Mouse (Mus musculus) kidney, adult 9 months (tissue): ENCODE results near the gene Kcnh3.
A peak's percentile ranks its signal among the peaks of the same experiment; 100 is the strongest.

ENCODE experiments used
- DNase-seq: peaks from one replicate; pipeline ENCODE4 v3.0.0; 2022

Kcnh3 gene

DNA sequence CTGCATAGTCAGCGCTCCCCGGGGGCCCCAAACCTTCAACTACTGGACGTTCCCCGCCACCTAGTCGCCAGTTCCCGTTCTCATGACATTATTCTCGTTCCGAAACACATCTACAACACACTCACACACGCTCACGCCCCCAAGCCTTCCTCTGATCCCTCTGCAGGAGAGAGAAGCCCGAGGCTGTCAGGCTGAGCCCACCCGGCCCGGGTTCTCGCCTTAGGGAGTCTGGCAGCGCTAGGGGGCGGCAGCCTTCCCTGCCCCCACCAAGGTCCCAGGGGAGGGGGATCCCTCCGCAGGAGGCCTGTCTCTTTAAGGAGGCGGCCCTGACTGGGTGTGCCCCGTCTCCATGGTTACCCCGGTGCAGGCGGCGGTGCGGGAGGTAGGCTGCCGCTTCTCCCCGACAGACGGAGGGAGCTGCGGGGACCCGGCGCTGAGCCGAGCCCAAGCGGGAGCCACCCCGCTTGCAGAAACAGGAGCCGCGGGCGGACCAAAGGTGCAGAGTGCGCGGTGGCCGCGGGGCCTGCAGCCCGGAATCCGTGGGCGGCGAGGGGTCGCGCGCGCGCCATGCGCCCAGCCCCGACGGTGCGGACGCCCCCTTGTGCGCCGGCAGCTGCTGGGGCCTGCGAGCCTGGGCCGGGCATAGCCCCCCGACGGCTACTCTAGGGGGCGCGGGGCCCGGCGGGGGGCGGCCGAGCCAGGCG is at the start of gene Kcnh3:
Gene Kcnh3, plus strand, starts transcription at position 654 of the 704 bp plus-strand sequence.
- DNase-seq: peak; percentile 33

DNA sequence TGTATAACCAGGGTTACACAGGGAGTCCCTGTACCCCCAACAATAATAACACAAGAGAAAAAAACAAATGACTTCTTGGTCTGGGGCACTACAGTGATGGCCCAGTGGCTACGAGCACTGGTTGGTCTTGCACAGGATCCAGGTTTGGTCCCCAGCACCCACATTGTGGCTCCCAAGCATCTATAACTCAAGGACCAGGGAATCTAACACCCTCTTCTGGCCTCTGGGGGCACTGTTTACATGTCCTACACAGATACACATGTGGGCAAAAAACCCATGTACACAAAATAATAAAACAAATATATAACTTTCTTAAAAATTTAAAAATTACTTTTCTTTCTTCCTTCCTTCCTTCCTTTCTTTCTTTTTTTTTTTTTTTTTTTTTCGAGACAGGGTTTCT is 45.0 kb upstream of the Kcnh3 start:
- DNase-seq: no peak

DNA sequence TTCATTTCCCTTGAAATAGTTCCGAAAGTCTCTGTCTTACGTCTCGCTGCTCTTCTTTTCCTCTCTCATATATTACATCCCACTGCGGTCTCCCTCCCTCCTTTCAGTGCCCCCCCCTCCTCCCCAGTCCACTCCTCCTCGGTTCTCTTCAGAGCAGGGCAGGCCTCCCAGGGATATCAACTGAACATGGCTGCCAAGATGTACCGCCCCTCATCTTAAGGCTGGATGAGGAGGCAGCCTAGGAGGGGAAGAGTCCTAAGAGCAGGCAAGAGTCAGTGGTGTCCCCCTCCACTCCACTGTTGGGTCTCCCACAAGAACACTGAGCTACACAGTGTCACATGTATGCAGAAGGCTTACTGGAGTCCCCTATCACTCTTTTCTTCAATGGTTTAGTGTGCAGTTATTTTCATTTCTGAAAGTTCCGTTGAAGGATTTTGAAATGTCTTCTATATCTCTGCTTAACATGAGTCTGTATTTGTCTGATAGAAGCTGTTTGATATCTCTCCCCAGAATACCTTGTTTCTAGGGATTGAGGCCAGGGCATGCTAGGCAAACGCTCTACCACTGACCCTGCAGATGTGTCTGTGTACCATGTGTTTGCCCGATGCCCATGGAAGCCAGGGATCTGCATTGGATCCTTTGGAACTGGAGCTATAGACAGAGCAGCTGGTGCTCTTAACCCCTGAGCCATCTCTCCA is 40.3 kb upstream of the Kcnh3 start:
- no peak for DNase-seq

DNA sequence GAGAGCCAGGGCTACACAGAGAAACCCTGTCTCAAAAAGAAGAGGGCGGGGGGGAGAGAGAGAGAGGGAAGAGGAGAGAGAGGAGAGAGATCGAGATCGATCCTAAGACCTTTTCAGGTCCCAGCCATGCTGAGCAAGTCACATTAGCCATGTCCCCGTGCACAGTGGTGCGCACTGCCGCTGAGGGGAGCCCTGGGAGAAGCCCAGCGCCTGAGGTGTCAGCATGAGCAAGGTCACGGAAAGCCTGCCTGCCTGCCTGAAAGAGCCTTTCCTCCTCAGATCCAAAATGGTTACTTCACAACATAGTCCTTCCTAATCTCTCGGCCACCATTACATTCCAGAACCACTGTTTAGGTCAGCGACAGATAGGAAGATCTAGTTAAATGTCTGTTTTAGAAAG is 30.3 kb upstream of the Kcnh3 start:
- no peak for DNase-seq

DNA sequence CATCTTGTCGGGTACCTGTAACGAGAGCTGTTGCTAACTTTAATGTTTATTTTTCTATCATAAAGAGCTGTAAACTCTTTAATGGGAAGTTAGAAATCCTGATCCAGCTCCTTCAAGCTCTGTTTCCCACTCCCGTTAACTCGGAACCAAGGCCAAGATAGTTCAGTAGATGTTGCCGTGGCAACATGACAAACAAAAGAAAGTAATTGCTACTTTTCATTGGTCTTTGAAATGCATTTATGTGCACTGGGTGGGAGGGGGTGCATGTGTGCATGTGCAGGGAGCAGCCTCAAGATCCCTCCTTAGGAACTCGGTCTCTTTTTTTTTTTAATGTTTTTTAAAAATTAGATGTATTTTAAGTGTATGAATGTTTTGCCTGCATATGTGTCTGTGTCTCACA is 29.6 kb upstream of the Kcnh3 start:
- DNase-seq: no peak

DNA sequence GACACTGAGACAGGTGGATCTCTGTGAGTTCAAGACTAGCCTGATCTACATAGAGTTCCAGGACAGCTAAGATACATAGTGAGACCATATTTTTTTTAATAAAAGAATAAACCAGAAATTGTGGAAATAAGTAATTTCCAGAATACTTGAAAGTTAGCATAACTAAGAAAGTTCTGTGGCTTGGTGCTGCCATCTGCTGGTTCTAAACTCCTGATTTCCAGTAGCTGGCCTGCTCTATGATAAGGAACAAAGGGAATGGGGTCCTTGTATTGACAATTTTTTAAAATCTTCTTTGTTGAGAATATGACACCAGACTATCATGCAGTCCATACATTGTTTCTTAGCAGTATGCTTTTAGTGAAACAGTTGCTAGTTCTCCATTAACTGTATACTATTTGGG is 25.9 kb upstream of the Kcnh3 start:
- peak; percentile 51 for DNase-seq

DNA sequence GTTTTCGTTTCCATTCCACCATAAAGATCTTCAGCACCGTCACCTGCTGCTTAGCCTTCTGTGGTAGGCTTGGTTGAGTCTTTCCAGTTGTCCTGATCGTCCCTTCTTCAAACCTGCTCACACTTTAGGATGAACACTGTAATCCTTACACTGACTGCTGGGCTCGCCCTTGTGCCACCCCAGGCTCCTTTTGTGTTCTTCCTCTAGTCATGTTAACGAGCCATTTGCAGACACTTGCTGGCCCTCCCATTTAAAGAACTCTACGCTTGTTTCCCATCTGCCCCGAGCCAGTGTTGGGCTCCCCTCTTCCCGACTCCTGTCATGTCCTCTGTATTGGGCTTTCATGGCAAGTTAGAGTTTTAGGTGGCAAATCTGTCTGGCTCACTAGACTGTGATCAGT is 18.7 kb upstream of the Kcnh3 start:
- no peak for DNase-seq

DNA sequence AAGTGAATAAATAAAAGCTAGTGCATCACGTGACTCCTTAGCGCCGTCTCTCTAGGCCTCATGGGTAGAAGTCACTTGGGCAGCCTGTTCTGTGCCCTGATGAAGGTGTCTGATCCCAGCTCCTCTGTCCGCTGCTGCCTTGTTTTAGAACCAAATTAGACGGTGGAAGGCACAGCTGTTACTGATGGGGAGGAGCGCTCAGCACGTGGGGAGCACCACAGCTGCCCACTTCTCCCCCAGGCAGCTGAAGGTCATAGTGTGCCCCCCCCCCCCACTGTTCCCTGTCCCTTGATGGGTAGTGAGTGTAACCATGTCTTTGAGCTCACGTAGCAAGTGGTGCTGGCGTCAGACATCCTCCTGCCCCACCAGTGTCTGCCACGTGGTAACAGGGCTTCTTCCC is 11.5 kb upstream of the Kcnh3 start:
- no peak for DNase-seq

DNA sequence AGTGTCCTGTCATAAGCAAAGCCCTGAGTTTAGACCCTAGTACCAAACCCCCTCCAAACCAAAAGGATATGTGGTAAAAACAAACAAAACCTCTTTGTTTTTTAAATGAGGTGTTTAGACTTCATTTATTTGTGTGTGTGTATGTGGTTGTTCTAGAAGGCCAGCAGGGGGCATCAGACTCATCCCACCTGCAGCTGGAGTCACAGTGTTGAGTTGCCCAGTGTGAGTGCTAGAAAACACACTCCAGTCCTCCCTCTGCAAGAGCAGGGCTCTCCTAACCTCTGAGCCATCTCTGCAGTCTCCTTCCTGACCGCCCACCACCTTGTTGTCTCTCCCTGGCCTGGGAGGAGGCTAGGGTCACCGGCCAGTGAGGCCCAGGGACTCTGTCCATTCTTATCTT is 9.7 kb upstream of the Kcnh3 start:
- DNase-seq: peak; percentile 47

DNA sequence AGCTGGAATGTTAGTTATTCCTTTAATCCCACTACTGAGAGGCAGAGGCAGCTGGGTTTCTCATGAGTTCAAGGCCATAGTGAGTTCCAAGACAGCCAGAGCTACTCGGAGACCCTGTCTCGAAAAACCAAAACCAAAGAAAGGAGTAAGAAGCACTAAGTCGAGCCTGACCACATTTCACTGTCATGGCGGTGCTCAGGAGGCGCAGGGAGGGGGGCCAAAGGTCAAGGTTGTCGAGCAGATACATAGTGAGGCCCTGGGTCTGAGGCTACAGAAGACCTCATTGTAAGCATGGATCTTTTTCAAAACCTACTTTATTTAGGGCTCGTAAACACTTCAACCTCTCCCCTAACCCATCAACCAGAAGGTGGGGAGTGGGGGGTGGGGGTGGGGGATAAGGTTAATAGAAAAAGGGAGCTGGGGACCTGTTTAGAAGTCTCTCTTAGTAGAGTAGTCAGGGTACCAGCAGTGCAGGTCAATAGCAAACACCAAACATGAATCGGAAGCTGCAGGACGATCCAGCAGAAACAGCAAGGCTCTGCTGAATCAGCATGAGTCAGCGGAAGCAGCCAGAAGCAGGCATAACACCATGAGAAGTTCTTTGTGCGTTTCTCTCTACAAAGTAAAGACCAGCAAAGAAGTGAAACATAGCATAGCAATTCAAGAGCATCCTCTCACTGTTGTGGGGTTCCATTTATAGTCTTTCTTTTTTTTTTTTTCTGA is 8.8 kb upstream of the Kcnh3 start:
- DNase-seq: no peak

DNA sequence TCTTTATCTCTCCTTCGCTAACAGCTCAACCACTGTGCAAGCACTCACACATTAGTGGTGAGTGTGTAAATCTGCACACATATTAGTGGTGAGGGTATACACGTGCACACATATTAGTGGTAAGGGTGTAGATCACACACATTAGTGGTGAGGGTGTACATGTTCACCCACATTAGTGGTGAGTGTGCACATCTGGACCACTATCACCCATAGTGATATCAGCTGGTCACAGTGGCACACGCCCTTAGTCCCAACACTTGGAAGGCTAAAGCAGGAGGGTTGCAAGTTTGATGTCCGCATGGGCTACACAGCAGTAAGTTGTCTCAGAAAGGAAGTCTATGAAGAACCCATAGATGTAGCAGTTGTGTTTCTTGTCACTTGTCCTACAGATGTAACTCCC is 7.0 kb upstream of the Kcnh3 start:
- no peak for DNase-seq

DNA sequence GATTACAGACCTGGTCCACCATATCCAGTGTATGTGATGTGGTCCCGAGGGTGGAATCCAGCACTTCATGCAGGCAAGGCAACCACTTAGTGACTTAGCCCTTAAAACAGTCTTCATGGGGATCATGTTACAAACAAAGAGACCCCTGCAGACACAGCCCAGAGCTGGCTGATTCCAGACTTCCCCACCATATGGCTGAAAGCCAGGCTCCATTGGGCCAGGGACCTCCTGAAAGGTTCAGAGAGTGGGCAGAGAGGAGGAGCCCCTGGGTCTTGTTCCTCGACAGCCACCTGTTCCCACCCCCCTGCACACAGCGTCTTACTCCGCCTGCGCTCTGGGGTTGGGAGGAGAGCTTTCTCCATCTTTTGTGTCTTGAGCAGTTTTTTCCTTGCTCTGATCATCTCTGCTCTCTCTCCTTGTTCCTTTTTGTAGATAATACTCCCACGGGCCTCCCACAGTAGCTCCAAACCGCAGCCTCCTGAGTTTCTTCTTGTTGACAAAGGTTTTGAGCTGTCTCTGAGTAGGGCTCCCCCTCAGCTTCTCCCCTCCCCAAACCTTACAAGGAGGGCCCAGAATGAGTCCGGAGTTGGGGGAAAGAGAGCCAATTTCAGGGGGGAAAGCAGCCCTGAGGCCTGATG is 3.2 kb upstream of the Kcnh3 start:
- DNase-seq: no peak

DNA sequence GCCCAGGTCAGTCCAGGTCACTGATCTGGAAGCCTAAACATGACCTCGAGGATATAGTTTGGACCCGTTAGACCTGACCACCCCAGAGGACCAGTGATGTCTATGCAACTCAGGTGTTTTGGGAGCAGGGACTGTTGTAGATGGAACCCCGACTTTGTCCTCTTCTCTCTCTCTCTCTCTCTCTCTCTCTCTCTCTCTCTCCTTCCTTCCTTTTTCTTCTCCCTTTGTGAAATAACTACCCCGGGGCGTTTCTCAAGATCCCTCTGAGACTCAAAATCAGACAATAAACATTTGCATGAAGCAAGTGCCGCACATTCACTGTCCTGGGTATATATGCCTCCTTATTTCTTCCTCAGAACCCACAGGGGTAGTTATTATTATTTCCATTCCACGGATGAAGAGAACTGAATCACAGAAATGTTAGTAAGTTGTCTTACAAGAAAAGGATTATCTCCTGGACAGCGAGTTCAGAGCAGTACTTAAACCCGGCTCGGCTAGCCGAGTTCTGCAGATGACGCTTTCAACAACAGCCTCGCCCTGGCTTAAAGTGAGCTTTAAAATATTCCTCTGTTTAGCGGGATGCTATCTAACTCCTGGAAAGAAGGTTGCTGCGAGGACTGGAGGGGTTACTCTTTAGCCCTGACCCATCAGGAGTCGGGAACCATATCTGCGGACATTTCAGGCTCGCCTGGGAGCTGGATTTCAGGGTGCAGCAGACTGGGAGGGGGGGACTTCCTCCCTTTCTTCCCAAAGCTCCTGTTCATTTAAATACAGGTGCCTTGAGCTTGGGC is 1.7 kb upstream of the Kcnh3 start:
- no peak for DNase-seq

DNA sequence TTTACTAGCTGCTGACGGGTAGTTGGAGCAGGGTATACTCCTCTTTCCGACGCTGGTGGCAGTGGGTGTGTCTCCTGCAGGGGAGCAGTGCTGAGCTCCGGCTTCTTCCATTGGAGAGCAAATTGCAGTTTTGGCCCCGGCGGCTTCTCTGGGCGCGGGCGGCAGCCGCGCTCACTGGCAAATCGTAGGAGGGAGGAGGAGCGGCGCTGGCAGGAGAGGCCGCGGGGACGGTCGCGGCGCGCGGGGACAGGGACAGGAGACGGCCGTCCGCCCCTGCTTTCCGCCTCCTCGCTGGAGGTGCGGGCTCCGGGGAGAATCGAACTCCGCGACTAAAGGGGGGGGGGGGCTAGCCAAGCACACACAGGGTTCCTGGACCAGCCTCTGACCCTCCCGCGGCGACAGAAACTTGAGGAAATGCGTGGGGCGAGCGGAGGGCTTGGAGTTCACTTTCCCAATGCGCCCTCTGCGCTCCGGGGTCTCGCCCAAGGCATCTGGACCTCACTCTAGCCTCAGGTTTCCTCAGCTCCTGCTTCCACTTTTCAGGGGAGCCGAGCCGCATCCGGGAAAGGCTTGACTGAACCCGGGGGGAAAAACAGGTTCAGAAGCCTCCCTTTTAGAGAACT is 965 bp upstream of the Kcnh3 start:
- peak; percentile 6 for DNase-seq

DNA sequence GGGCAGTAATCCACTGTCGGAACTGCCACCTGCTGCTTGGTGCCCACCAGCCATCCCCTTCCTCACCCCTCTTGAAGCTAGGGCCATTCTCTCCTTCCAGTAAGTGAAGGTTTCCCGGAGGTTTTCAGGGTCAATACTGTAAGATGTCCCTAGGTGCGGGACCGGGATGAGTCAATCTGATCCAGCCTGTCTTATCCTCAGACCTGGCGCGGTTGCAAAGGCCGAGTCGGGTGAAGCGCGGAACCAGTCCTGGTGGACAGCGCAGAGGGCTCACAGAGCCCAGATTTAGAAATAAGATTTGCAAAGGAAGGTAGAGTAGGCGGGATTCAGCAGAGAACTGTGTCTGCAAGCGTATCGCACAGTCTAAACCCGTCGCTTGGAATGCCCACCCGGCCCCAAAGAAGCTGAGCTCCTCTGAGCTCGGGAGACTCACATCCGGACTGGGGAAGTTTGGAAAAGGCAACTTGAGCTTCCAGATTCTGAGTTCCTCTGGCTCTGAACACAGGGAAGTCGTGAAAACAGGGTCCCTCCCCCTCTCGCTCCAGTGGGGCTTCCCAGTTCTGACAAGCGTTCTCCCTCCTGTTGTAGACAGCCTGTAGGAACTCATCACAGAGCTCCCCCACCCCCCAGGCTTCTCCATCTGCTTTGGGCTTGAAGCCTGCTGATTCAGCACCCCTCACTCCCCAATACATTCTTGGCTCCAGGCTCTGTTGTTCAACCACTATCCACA is 585 bp downstream of the Kcnh3 start:
- DNase-seq: no peak

DNA sequence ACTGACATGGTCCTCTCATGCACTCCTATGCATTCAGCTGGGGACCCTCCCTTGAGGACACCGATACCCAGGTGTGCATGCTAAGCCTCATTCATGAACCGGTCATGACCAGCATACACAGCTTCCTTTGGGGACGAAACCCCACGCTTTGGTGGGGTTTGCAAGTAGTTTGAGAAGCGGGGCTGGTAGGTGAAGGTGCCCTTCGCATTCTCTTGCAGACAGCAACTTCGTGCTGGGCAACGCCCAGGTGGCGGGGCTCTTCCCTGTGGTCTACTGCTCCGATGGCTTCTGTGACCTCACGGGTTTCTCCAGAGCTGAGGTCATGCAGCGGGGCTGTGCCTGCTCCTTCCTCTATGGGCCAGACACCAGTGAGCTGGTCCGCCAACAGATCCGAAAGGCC is 1.4 kb downstream of the Kcnh3 start:
- DNase-seq: no peak

DNA sequence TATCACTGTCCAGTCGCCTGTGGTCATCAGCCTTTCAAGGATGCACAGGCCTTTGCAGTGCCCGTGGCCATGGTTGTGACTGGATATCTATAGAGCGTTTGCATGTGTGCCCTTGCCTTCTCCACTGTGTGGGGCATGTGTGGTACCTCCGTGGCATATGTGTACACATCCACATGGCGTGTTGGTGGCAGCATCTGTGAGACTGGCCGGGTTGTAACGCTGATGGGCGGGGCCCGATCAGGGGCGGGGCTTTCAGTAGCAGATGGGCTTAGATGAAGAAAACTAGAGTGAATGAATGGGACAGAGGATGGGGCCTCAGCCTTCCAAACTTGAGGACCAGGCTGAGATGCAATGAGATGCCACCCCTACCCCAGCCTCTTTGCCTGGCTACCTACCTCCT is 7.3 kb downstream of the Kcnh3 start:
- DNase-seq: no peak

DNA sequence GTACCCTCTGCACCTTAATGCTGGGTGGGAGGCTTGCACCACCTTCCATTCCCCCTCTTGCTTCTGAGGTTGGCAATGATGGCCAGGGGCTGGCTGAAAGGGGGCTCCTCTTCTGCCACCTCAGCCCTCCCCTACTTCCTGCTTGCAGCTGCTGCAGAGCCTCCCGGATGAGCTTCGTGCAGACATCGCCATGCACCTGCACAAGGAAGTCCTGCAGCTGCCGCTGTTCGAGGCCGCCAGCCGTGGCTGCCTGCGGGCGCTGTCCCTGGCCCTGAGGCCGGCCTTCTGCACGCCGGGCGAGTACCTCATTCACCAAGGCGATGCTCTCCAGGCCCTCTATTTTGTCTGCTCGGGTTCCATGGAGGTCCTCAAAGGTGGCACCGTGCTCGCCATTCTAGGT is 9.1 kb downstream of the Kcnh3 start:
- DNase-seq: no peak

DNA sequence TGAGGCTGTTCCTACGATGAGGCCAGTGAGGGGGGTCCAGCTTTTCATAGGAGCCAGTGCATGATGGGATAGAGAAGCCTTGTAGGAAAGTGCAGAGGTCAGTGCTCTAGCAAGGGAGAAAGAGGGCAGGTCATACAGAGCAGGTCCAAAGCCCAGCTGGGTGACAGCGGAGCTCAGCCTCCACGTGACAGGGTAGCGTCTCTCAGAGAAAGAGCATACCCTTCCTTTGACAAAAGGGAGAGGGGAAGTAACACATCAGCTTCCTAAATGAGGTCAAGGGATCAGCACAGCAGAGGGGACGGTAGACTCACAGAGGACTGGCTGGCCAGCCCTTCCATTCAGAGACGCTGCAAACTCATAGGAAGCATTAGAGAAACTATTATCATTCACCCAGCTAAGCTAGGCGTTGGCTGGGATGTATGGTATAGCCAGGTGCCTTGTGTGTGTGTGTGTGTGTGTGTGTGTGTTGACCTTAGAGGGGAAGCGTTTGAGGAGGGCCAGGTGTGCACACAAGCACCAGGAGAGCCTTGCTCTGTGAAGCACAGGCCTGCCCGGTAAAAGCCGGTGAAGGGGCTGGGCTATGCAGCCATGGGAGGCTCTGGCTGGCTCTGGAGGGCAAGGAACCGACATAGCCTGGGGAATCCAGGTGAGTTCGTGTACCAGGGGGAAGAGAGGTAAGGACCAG is 9.8 kb downstream of the Kcnh3 start:
- no peak for DNase-seq

DNA sequence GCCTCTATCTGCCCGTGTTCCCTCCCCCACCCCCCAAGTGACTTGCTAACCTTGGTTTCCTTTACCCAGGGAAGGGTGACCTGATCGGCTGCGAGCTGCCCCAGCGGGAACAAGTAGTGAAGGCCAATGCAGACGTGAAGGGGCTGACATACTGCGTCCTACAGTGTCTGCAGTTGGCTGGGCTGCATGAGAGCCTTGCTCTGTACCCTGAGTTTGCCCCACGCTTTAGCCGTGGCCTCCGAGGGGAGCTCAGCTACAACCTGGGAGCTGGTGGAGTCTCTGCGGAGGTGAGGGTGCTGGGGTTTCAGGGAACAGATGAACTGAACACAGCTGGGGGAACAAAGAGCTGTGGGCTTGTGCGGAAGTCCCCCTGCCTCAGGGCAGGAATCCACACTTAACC is 13.3 kb downstream of the Kcnh3 start:
- no peak for DNase-seq

DNA sequence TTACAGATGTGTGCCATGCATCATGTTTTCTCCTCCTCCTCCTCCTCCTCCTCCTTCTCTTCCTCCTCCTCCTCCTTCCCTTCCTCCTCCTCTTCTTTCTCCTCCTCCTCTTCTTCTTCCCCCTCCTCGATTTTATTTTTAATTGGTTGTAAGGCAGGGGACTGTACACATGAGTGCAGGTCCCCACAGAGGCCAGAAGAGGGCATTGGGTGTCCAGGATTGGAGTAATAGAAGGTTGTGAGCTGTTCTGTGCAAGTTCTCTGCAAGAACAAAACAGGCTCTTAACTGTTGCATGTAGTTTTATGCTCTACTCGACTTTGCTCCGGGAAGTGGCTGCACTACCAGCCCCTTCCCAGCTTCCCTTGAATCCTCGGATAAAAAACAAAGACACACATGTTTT is 15.5 kb downstream of the Kcnh3 start:
- no peak for DNase-seq
